Mouse (Mus musculus): ENCODE measurements around the gene Stam. TPM values are rescaled to one million over a fixed set of nuclear protein-coding genes. Genes with fewer than 3 reads are reported as not detected.
"Not testable (repeated sequence)": the region's sequence is repeated elsewhere in the genome, so short reads cannot be mapped to it uniquely, and the experiment has no call there.

Gene Stam
- total RNA-seq, 2 experiments from 2014 or later = 23.7 to 24.1 TPM

DNA sequence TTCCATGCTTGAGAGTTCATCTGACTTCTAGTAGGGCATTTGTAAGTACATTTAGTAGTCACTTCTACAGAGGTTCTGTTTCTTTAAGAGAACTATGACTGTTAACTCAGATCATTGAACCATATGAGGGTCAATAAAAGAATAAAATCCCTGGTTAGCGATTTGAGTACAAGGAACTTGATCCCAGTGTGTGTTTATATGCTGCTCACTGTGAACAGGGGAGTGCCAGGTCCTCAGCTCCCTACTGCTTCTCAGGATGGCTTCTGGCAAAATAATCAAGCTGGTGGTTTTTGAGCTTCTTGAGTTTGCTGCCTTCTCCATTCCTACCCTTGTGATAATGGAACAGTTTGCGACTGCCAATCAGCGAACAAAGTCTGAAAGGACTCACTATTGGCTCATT is 100.4 kb downstream of the Stam start, which contains the start of gene Tmem236:
Tmem236 (plus strand) TSS at position 190 of the 400 bp plus-strand sequence.
- DNase-seq (ENCODE audit: low spot score) = no peak
- intact Hi-C loops (cut with DNase I) = no loop called here

DNA sequence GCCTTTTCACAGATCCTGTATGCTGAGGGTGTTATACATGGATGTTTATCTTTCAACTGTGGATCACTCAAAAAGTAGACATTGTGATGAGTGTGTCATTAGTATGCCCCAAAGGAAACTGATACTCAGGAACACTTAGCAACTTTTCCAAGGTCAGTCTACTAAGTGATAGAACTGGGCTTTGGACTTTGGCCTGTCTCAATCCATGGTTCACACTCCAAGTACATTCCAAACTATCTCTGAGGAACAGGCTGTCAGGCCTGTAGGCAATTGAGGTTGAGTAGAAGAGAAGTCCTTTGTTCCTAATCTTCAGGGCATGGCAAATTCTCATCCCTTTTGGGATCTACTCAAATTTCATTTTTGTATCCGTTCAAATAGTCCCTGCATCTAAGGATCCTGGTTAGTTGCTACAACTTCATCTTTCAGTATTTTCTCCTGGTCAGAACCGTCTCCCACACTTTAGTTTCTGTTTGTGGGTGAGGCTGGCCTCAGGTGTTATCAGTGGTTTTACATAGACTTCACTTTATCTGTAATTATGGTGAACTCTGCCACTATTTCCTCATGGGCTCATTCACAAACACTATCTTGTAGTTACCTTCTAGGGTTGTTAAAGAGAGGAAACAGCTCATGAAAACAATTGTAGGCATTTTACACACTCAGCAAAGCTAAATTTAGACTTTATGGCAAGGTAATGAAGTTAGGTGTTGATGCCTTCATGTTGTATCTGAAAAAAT is 102.7 kb downstream of the Stam start:
- no peak for DNase-seq (ENCODE audit: low spot score)
- intact Hi-C loops (cut with DNase I) = no loop called here

DNA sequence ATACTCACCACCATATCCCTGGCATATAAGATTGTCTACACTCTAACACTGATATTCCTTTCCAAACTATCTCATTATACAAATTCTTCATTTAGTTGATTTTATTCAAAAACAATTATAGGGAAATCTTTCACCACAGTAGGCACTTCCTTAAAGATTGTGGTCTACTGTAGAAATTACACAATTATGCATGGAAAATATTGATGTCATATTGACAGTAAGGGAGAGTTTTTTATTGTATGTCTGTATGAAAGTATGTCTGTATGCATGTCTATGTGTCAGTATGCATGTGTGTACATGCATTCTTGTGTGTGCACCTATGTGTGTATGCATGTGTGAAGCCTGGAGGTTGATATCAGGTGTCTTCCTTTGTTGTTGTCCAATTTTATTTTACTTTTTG is 110.5 kb downstream of the Stam start:
- intact Hi-C loops (cut with DNase I) = no loop called here
- no peak for DNase-seq (ENCODE audit: low spot score)

DNA sequence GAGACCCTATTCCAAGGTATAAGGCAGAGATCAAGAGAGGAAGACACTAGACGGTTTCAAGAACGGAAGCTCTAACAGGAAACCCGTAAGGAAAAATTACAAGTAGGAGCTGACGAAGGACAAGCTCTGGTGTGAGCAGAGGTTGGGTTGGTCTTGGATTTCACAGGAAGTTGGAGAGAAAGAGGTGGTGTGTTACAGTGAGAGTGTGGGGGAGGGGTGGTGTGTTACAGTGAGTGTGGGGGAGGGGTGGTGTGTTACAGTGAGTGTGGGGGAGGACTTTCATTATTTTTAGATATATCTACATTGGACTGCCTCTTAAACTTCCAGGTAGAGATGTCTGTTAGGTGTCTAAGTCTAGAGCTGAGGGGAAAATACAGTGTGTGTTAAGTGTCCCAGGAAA is 116.8 kb downstream of the Stam start:
- DNase-seq (ENCODE audit: low spot score) = no peak
- intact Hi-C loops (cut with DNase I) = no loop called here

DNA sequence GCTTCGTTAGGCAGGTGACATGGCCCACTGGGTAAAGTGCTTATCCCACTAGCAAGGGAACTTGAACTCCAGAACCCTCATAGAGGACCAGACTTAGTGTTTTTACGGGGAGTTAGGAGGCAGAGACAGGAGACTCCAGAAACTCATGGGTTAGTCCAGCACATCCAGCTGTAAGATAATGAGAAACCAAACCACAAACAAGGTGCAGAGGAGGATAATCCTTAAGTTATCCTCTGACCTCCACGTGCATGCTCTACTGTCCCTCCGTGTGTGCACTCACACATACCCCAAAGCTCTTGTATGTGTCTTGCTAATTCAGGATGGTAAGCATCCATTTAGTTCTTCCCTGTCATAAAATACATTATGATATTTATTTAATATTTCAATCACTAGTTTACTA is 117.7 kb downstream of the Stam start:
- DNase-seq (ENCODE audit: low spot score) = no peak
- intact Hi-C loops (cut with DNase I) = no loop called here

DNA sequence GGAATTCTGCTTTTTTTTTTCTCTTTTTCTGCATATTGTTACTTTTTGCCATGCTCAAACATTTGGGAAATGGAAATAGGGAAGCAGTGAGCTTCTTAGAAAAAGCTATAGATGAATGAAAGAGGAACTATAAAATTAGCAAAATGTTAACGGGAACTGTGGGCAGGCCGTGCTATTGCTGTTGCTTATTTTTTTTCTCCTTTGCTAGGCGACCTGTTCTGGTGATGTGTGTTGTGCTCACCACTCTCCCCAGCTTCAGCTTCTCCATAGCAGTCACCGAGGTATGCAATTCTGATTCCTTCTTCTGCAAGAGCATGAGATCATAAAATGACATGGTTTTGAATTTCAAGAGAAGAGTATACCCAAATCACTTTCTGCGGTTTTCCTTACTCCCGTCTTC is 118.1 kb downstream of the Stam start:
- no peak for DNase-seq (ENCODE audit: low spot score)
- intact Hi-C loops (cut with DNase I) = no loop called here

DNA sequence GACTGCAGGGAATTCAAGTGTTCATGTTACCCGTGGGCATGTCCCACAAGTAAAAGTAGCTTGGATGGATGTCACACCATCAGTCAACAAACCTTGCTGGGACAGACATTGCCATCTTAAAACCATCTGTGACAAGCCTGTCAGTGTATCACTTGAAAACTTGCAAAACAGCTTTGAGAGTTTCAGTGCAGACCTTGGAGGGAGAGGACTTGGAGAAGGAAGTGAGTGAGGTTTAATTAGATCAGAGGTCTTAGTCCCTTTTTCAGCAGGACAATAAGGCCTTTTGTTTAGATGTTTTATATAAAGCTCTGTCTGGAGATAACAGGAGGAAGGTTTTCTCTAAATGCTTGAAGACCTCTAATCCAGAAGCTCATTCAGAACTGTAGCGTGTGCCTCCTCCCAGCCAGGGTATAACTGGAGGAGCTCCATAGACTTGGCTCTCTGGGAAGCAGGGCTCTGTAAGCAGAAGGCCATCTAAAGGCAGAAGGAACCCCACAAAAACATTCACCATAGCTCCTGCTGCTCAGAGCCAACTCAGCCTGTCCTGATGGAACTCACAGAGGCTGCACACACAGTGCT is 124.5 kb downstream of the Stam start:
- intact Hi-C loops (cut with DNase I); DNase-seq (ENCODE audit: low spot score): not testable (repeated sequence)

Other genes starting within 250 kb of the Stam start
- 100 to 1,000 TPM; 150 to 166 TPM for gene Hacd1, start 18.0 kb upstream of the Stam start, total RNA-seq (2021)
- not detected for gene Tmem236, start 100.4 kb downstream of the Stam start, total RNA-seq (2021)
- 10 to 100 TPM; 17.5 to 20.0 TPM for gene Mrc1, start 155.3 kb downstream of the Stam start, total RNA-seq (2021)